Mouse (Mus musculus) midbrain, embryonic 13.5 days (tissue): ENCODE results near the gene Csnk2b. TPM values are rescaled to one million over a fixed set of nuclear protein-coding genes. Genes with fewer than 3 reads are reported as not detected.

Experiments used
- ATAC-seq: fragments of 200-750 bp; cut with Nextera tagmentation; 2 replicates; pipeline ENCODE4 v1.8.0; 2017; ENCODE audit warnings: mild to moderate bottlenecking, moderate TSS enrichment, moderate library complexity
- H3K27ac ChIP-seq: fragments of 300-500 bp; sonication (generic); 2 replicates; pipeline ENCODE4 v1.5.1; 2015; ENCODE audit warnings: inconsistent platforms, mild to moderate bottlenecking, moderate library complexity
- H3K27me3 ChIP-seq: fragments of 300-500 bp; sonication (generic); 2 replicates; pipeline ENCODE4 v1.6.1; 2015; ENCODE audit warnings: mild to moderate bottlenecking, inconsistent platforms
- H3K36me3 ChIP-seq: fragments of 300-500 bp; sonication (generic); 2 replicates; pipeline ENCODE4 v1.6.1; 2015; ENCODE audit warnings: mild to moderate bottlenecking, inconsistent platforms
- H3K4me1 ChIP-seq: fragments of 300-500 bp; sonication (generic); replicated peaks from 2 replicates; pipeline ENCODE4 v1.6.1; 2015; ENCODE audit warnings: inconsistent platforms
- H3K4me2 ChIP-seq: fragments of 300-500 bp; sonication (generic); replicated peaks from 2 replicates; pipeline ENCODE4 v1.6.1; 2015; ENCODE audit warnings: moderate library complexity, mild to moderate bottlenecking, inconsistent platforms
- H3K4me3 ChIP-seq: fragments of 300-500 bp; sonication (generic); replicated peaks from 2 replicates; pipeline ENCODE4 v1.5.1; 2015; ENCODE audit warnings: mild to moderate bottlenecking, inconsistent platforms
- H3K9ac ChIP-seq: fragments of 300-500 bp; sonication (generic); replicated peaks from 2 replicates; pipeline ENCODE4 v1.6.1; 2015; ENCODE audit warnings: mild to moderate bottlenecking, inconsistent platforms
- H3K9me3 ChIP-seq: fragments of 300-500 bp; sonication (generic); 2 replicates; pipeline ENCODE4 v1.6.1; 2016; ENCODE audit warnings: mild to moderate bottlenecking, inconsistent platforms
- WGBS: fragments of 180-500 bp; shearing (Covaris S2); methylation state at CpG from one replicate; pipeline ENCODE4 v1.1.7; 2015; 5-methylcytosine and 5-hydroxymethylcytosine counted together
- polyA plus RNA-seq: library from polyadenylated mRNA; unstranded; fragments of >200 nt; fragmentation: Nextera tagmentation; extraction: Ambion mirVana; gene quantifications from 2 replicates; pipeline ENCODE4 v1.2.1, GENCODE M21; 2015

Gene Csnk2b
- polyA plus RNA-seq, 1 experiment from 2014 or later, result 293 TPM

GRCm38 (mm10) chr17:35094475-35095365, 27.1 kb downstream of the Csnk2b start:
- H3K36me3 ChIP-seq, result peaks cover 84% of the 10 kb centered on the region
- 93% methylated on average over 15 of the region's 15 CpGs for WGBS
- H3K9me3 ChIP-seq, result no peaks in the 10 kb centered on the region
- peaks cover 13% of the 10 kb centered on the region for H3K4me1 ChIP-seq
- no peaks in the 10 kb centered on the region for H3K27me3 ChIP-seq
- no peak overlapping the region for H3K27ac ChIP-seq
- no peak overlapping the region for H3K9ac ChIP-seq
- H3K4me3 ChIP-seq, result no peak overlapping the region
- H3K4me2 ChIP-seq, result no peak overlapping the region
- no peak for ATAC-seq

- Histone ChIP-seq H3K27me3 (no peaks in the 10 kb centered on the region), H3K36me3 (peaks cover 63% of the 10 kb centered on the region), H3K27ac (no peak overlapping the region), H3K9ac (no peak overlapping the region; the same call in 1 of the 2 replicates), H3K4me1 (peaks cover 14% of the 10 kb centered on the region), H3K9me3 (no peaks in the 10 kb centered on the region), H3K4me3 (no peak overlapping the region), H3K4me2 (no peak overlapping the region)
- WGBS, result 93% methylated on average over 14 of the region's 14 CpGs
- ATAC-seq, result no peak
Measured at GRCm38 (mm10) chr17:35092403-35093198, 29.3 kb downstream of the Csnk2b start.

GRCm38 (mm10) chr17:35090166-35090932, 31.5 kb downstream of the Csnk2b start:
- H3K27ac ChIP-seq, result peak overlapping the region; percentile 98
- peak overlapping the region; percentile 85 for H3K9ac ChIP-seq
- H3K4me3 ChIP-seq, result peak overlapping the region; percentile 58
- peaks cover 3% of the 10 kb centered on the region; the same call in 1 of the 2 replicates for H3K27me3 ChIP-seq
- H3K4me2 ChIP-seq, result peak overlapping the region; percentile 68
- ATAC-seq, result no peak
- H3K9me3 ChIP-seq, result no peaks in the 10 kb centered on the region
- peaks cover 14% of the 10 kb centered on the region for H3K4me1 ChIP-seq
- H3K36me3 ChIP-seq, result peaks cover 41% of the 10 kb centered on the region
- WGBS, result 76% methylated on average over 8 of the region's 8 CpGs

GRCm38 (mm10) chr17:35088825-35089644, 32.8 kb downstream of the Csnk2b start, which contains the start of gene Abhd16a:
Gene Abhd16a, plus strand, starts transcription at chr17:35089263.
- peak within 1 kb of the TSS; percentile 85 for H3K9ac ChIP-seq
- WGBS, result 3% methylated on average over 65 of the region's 67 CpGs
- H3K9me3 ChIP-seq, result no peaks in the 10 kb centered on the region
- H3K4me2 ChIP-seq, result peak within 1 kb of the TSS; percentile 68
- peak; percentile 99 for ATAC-seq
- H3K4me1 ChIP-seq, result peaks cover 14% of the 10 kb centered on the region
- H3K4me3 ChIP-seq, result peak within 1 kb of the TSS; percentile 58
- H3K36me3 ChIP-seq, result peaks cover 30% of the 10 kb centered on the region
- peaks cover 3% of the 10 kb centered on the region; the same call in 1 of the 2 replicates for H3K27me3 ChIP-seq
- peak within 1 kb of the TSS; percentile 98 for H3K27ac ChIP-seq

GRCm38 (mm10) chr17:35088151-35088550, 33.7 kb downstream of the Csnk2b start:
- Histone ChIP-seq H3K4me1 (peaks cover 14% of the 10 kb centered on the region), H3K9ac (no peak overlapping the region), H3K27me3 (peaks cover 3% of the 10 kb centered on the region; the same call in 1 of the 2 replicates), H3K9me3 (no peaks in the 10 kb centered on the region), H3K36me3 (peaks cover 21% of the 10 kb centered on the region), H3K4me2 (no peak overlapping the region; the same call in 1 of the 2 replicates), H3K27ac (no peak overlapping the region), H3K4me3 (no peak overlapping the region)
- ATAC-seq, result no peak
- 56% methylated on average over 2 of the region's 2 CpGs for WGBS

- H3K4me1 ChIP-seq, result peaks cover 8% of the 10 kb centered on the region
- no peaks in the 10 kb centered on the region for H3K9me3 ChIP-seq
- H3K4me2 ChIP-seq, result no peak within 1 kb of the TSS
- H3K36me3 ChIP-seq, result no peaks in the 10 kb centered on the region
- no peak within 1 kb of the TSS for H3K9ac ChIP-seq
- peaks cover 3% of the 10 kb centered on the region; the same call in 1 of the 2 replicates for H3K27me3 ChIP-seq
- H3K27ac ChIP-seq, result no peak within 1 kb of the TSS
- ATAC-seq, result no peak
- 83% methylated on average over 7 of the region's 7 CpGs for whole genome bisulfite sequencing
- no peak within 1 kb of the TSS for H3K4me3 ChIP-seq
Measured at GRCm38 (mm10) chr17:35085208-35085865, 36.5 kb downstream of the Csnk2b start, which contains the start of gene Ly6g6f. Gene Ly6g6f, minus strand, starts transcription at chr17:35085610.

GRCm38 (mm10) chr17:35083929-35084497, 37.8 kb downstream of the Csnk2b start:
- no peaks in the 10 kb centered on the region for H3K9me3 ChIP-seq
- H3K4me3 ChIP-seq, result no peak overlapping the region
- H3K4me1 ChIP-seq, result no peaks in the 10 kb centered on the region
- no peaks in the 10 kb centered on the region for H3K36me3 ChIP-seq
- no peak overlapping the region for H3K9ac ChIP-seq
- H3K27me3 ChIP-seq, result peaks cover 3% of the 10 kb centered on the region; the same call in 1 of the 2 replicates
- no peak overlapping the region for H3K27ac ChIP-seq
- H3K4me2 ChIP-seq, result no peak overlapping the region
- WGBS, result 88% methylated on average over 3 of the region's 3 CpGs
- ATAC-seq, result no peak

GRCm38 (mm10) chr17:35082841-35083576, 38.8 kb downstream of the Csnk2b start:
- Histone ChIP-seq H3K27ac (no peak overlapping the region), H3K4me3 (no peak overlapping the region), H3K27me3 (peaks cover 3% of the 10 kb centered on the region; the same call in 1 of the 2 replicates), H3K9ac (no peak overlapping the region), H3K4me2 (no peak overlapping the region), H3K36me3 (no peaks in the 10 kb centered on the region), H3K4me1 (peaks cover 3% of the 10 kb centered on the region), H3K9me3 (no peaks in the 10 kb centered on the region)
- WGBS, result 84% methylated on average over 16 of the region's 16 CpGs
- ATAC-seq, result no peak

- ATAC-seq, result no peak
- no peak overlapping the region for H3K4me3 ChIP-seq
- H3K27ac ChIP-seq, result no peak overlapping the region
- peaks cover 20% of the 10 kb centered on the region for H3K4me1 ChIP-seq
- no peaks in the 10 kb centered on the region for H3K36me3 ChIP-seq
- peaks cover 1% of the 10 kb centered on the region; the same call in 1 of the 2 replicates for H3K27me3 ChIP-seq
- no peak overlapping the region for H3K4me2 ChIP-seq
- 76% methylated on average over 4 of the region's 4 CpGs for WGBS
- H3K9me3 ChIP-seq, result no peaks in the 10 kb centered on the region
- peak overlapping the region; percentile 28; the same call in 1 of the 2 replicates for H3K9ac ChIP-seq
Measured at GRCm38 (mm10) chr17:35080710-35081109, 41.1 kb downstream of the Csnk2b start.
